13 mouse cellular contexts compared by ENCODE assay signal in genomic region chr8:124200400-124200799, GRCm38 (mm10). TPM values are rescaled to one million over a fixed set of nuclear protein-coding genes. Genes with fewer than 3 reads are reported as not detected.
DNase-seq lines count a peak whose midpoint lies in the region; ATAC-seq and TF ChIP-seq lines count a peak whose summit lies in the region.
"Had no signal": no experiment of that assay in that cellular context is flagged by ENCODE, and none has a peak within 500 bp of the region (broad histone marks: within the 10 kb centered on the region; RNA-seq: fewer than 3 reads in every experiment).

No protein-coding gene starts in this region.

- no peak overlapping the region for H3K4me2 ChIP-seq in lung, embryonic 14.5 days
- no peak overlapping the region for H3K4me2 ChIP-seq in intestine, postnatal 0 days (replicated peaks; ENCODE audit: low read depth)

- H3K9me3 ChIP-seq in lung, embryonic 14.5 days (ENCODE audit: low read depth, low read length) = no peaks in the 10 kb centered on the region
- H3K9me3 ChIP-seq in intestine, postnatal 0 days (ENCODE audit: control insufficient read depth) = no peaks in the 10 kb centered on the region
- H3K9me3 ChIP-seq: heart, embryonic 10.5 days had no signal

- no peaks in the 10 kb centered on the region for H3K36me3 ChIP-seq in lung, embryonic 14.5 days (ENCODE audit: insufficient read depth)
- H3K36me3 ChIP-seq in intestine, postnatal 0 days (ENCODE audit: control insufficient read depth, insufficient read depth) = no peaks in the 10 kb centered on the region
- H3K36me3 ChIP-seq: heart, embryonic 10.5 days had no signal

- no peaks in the 10 kb centered on the region for H3K27me3 ChIP-seq in lung, embryonic 14.5 days (ENCODE audit: insufficient read depth, low read length)
- no peaks in the 10 kb centered on the region for H3K27me3 ChIP-seq in intestine, postnatal 0 days (replicated peaks; ENCODE audit: control insufficient read depth, insufficient read depth, low read length)

- no peak for ATAC-seq in lung, embryonic 14.5 days (ENCODE audit: insufficient read depth)
- ATAC-seq in intestine, postnatal 0 days = no peak
- ATAC-seq: activated CD4-positive, CD25-positive, alpha-beta regulatory T cell, adult 4 months had no signal

- peaks cover 9% of the 10 kb centered on the region; the same call in 1 of the 2 replicates for H3K4me1 ChIP-seq in lung, embryonic 14.5 days (ENCODE audit: insufficient read depth)
- H3K4me1 ChIP-seq in intestine, postnatal 0 days (replicated peaks; ENCODE audit: control insufficient read depth, insufficient read depth, low read length) = no peaks in the 10 kb centered on the region

- no peak overlapping the region for H3K4me3 ChIP-seq in lung, embryonic 14.5 days (ENCODE audit: low read depth, low read length)
- no peak overlapping the region for H3K4me3 ChIP-seq in intestine, postnatal 0 days (ENCODE audit: low read depth, low read length)
- H3K4me3 ChIP-seq: heart, embryonic 10.5 days; layer of hippocampus, adult 2 months had no signal

- DNase-seq in adrenal gland, postnatal 10 days = peak; percentile 53
- DNase-seq in adrenal gland, postnatal 25 days = no peak
- DNase-seq in urinary bladder, postnatal 14 days (ENCODE audit: low spot score) = peak; percentile 31
- no peak for DNase-seq in urinary bladder, adult 2 months (ENCODE audit: low spot score)
- DNase-seq in lung, embryonic 14.5 days = peak; percentile 75
- DNase-seq in layer of hippocampus, adult 9-10 months (ENCODE audit: low spot score) = no peak
- no peak for DNase-seq in kidney, postnatal 14 days
- DNase-seq: cerebellum, adult 11-12 months; kidney, adult 8-10 months had no signal

- H3K9ac ChIP-seq in lung, embryonic 14.5 days = no peak overlapping the region
- no peak overlapping the region for H3K9ac ChIP-seq in intestine, postnatal 0 days (ENCODE audit: low read depth, low read length)

- no peak for TF ChIP-seq CTCF in lung, embryonic 14.5 days (IDR thresholded peaks at IDR 0.05; ENCODE audit: low read depth)
- TF ChIP-seq CTCF in intestine, postnatal 0 days (IDR thresholded peaks at IDR 0.05; ENCODE audit: low read depth) = no peak

- WGBS in lung, embryonic 14.5 days = 36% methylated on average over 7 of the region's 7 CpGs
- WGBS in intestine, postnatal 0 days = 24% methylated on average over 7 of the region's 7 CpGs

- H3K27ac ChIP-seq in lung, embryonic 14.5 days (ENCODE audit: low read depth) = no peak overlapping the region
- no peak overlapping the region for H3K27ac ChIP-seq in intestine, postnatal 0 days (ENCODE audit: low read depth, low read length)
- H3K27ac ChIP-seq: heart, embryonic 10.5 days; layer of hippocampus, adult 2 months had no signal

RNA-seq across cellular contexts. Expression of gene Galnt2, which starts 30.8 kb away (rescaled TPM):
- 10 to 100 TPM; 60.1 to 67.6 TPM for total RNA-seq in adrenal gland, postnatal 10 days (2021)
- total RNA-seq in adrenal gland, postnatal 25 days (2021) = 33.5 and 60.5 TPM in 2 replicates
- 57.3 and 74.4 TPM in 2 replicates for polyA plus RNA-seq in urinary bladder, adult 2 months (2012; rRNA removed)
- 66.8 and 67.2 TPM in 2 replicates for polyA plus RNA-seq in lung, embryonic 14.5 days (2014; fragmentation: Nextera tagmentation; extraction: Ambion mirVana)
- polyA plus RNA-seq in intestine, postnatal 0 days (2015; fragmentation: Nextera tagmentation; extraction: Ambion mirVana) = 44.0 and 48.7 TPM in 2 replicates

Comparison
In these comparisons a context has a peak if more than half of its experiments do, and no peak if none do; other contexts are left out.
1. DNase-seq: peak in adrenal gland, postnatal 10 days (single experiment), urinary bladder, postnatal 14 days (single experiment) and lung, embryonic 14.5 days (single experiment); none in adrenal gland, postnatal 25 days (single experiment), urinary bladder, adult 2 months (single experiment), layer of hippocampus, adult 9-10 months (single experiment) and kidney, postnatal 14 days (single experiment).